Mouse (Mus musculus): ENCODE measurements around the gene Sipa1l1. TPM values are rescaled to one million over a fixed set of nuclear protein-coding genes. Genes with fewer than 3 reads are reported as not detected.
"Not testable (repeated sequence)": the region's sequence is repeated elsewhere in the genome, so short reads cannot be mapped to it uniquely, and the experiment has no call there.

Sipa1l1 gene
- polyA plus RNA-seq, 2 experiments: 2.6 to 2.7 TPM

DNA sequence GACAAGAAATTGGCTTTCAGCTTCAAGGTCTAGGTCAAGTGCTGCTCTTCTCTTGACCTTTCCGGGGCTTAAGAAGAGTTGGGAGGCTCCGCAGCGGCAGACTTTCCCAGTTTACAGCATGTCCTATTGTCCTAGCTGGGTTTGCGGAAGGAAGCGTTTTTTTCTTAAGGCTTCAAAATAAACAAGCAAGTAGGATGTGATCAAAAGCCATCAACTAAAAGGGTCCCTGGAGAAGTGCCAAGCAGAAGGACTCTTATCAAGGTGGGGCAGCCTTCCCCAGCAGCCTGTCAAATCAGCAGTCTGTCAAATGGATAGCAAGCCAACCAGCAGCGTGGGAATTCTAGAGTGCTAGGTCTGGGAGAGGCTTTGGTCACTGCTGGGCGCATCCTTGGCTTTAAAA is 320.5 kb downstream of the Sipa1l1 start:
- 22% methylated on average over 7 of the region's 7 CpGs for WGBS (ENCODE audit: insufficient replicate concordance)
- TF ChIP-seq EP300 (IDR thresholded peaks at IDR 0.05; ENCODE audit: low read depth): no peak
- TF ChIP-seq CTCF (IDR thresholded peaks at IDR 0.05; ENCODE audit: low read depth): no peak
- no peaks in the 10 kb centered on the region for H3K36me3 ChIP-seq (replicated peaks; ENCODE audit: control insufficient read depth, insufficient read depth, low read depth)
- no peaks in the 10 kb centered on the region for H3K27me3 ChIP-seq (ENCODE audit: control insufficient read depth, insufficient read depth, low read length)
- no peak overlapping the region for H3K9ac ChIP-seq (replicated peaks)
- no peaks in the 10 kb centered on the region for H3K9me3 ChIP-seq (ENCODE audit: control insufficient read depth, low read length)
- 0 out of 4 replicates have a peak, but pooled peaks cover 0 to 6% of the 10 kb centered on the region in 2 experiments for H3K4me1 ChIP-seq (replicated peaks; ENCODE audit: control insufficient read depth in 2 of 2, insufficient read depth in 2 of 2, low read length in 1 of 2)
- no peak for DNase-seq (ENCODE audit: low read depth in 3 of 3, low spot score in 3 of 3)
- H3K27ac ChIP-seq: no peak overlapping the region
- no peak for ATAC-seq (ENCODE audit: insufficient read depth)
- no peak overlapping the region for H3K4me2 ChIP-seq (ENCODE audit: low read depth)
- no peak overlapping the region for H3K4me3 ChIP-seq (ENCODE audit: insufficient read depth in 1 of 2, low read depth in 2 of 2, low read length in 2 of 2)

DNA sequence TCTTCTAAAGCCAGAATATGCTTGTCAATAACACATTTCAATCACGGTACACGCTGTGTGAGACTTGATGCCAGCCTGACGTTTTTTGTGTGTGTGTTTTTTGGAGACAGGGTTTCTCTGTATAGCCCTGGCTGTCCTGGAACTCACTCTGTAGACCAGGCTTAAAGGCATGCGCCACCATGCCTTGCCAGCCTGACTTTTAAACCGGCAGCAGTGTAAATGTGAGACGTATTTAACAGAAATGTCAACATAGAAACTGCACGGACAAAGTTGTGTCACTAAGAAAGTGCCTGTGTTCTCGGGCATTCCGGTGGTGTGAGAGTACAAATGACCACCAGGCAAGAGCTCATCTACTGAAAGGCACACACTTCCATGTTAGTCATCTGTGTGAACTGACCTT is 323.3 kb downstream of the Sipa1l1 start:
- no peaks in the 10 kb centered on the region for H3K9me3 ChIP-seq (ENCODE audit: control insufficient read depth, low read length)

DNA sequence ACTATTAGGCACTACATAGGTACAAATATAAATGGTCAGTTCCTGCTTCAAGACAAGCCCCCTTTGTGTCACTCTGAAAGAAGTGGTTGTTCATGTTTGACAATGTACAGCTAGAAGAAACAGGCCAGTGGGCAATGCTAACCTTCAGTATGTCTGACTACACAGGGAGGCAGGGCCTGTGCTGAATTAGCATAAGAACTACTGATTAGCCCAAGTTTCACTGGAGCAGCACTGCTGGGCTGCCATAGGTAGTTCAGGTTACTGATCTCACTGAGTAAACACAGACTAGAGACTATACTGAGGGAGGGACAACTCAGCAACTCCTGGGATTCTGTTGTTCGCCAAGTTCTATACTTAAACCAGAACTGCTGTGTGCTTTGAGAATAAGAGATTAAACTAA is 324.1 kb downstream of the Sipa1l1 start:
- WGBS (ENCODE audit: insufficient replicate concordance): 56% methylated on average over 1 of the region's 1 CpGs
- not testable (repeated sequence) for H3K27me3 ChIP-seq (ENCODE audit: control insufficient read depth, insufficient read depth, low read length)

More for the DNA sequence above, 323.3 kb downstream of the Sipa1l1 start:
- Histone ChIP-seq H3K4me1 (replicated peaks; ENCODE audit: control insufficient read depth in 2 of 2, insufficient read depth in 2 of 2, low read length in 1 of 2) (0 out of 4 replicates have a peak, but pooled peaks cover 0 to 3% of the 10 kb centered on the region in 2 experiments), H3K4me3 (ENCODE audit: insufficient read depth in 1 of 2, low read depth in 2 of 2, low read length in 2 of 2) (no peak overlapping the region), H3K9ac (replicated peaks) (no peak overlapping the region), H3K27ac (no peak overlapping the region), H3K36me3 (replicated peaks; ENCODE audit: control insufficient read depth, insufficient read depth, low read depth) (no peaks in the 10 kb centered on the region), H3K27me3 (ENCODE audit: control insufficient read depth, insufficient read depth, low read length) (no peaks in the 10 kb centered on the region), H3K4me2 (ENCODE audit: low read depth) (no peak overlapping the region)
- no peak for ATAC-seq (ENCODE audit: insufficient read depth)
- WGBS (ENCODE audit: insufficient replicate concordance): 61% methylated on average over 9 of the region's 9 CpGs
- no peak for DNase-seq (ENCODE audit: low read depth in 3 of 3, low spot score in 3 of 3)
- TF ChIP-seq CTCF (IDR thresholded peaks at IDR 0.05; ENCODE audit: low read depth): no peak
- TF ChIP-seq EP300 (IDR thresholded peaks at IDR 0.05; ENCODE audit: low read depth): no peak

DNA sequence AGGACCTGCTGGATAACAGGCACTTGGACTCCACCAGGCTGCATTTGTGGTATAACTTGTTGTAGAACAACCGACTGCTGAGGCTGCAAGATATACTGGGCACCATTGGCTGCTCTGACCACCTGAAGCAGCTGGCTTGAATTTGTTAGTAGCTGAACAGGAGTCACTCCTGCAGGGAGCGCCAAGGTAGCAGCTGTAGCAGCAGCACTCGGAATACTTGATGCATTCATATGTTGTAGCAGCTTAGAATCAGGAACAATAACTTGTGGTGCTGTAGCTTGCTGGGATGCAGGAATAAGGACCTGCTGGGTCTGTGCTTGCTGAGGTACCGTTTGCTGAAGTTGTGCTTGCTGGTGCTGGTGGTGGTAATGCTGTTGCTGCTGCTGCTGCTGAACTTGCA is 326.8 kb downstream of the Sipa1l1 start:
- Histone ChIP-seq H3K4me2 (ENCODE audit: low read depth) (no peak overlapping the region), H3K9ac (replicated peaks) (no peak overlapping the region), H3K27me3 (ENCODE audit: control insufficient read depth, insufficient read depth, low read length) (no peaks in the 10 kb centered on the region), H3K4me3 (ENCODE audit: insufficient read depth in 1 of 2, low read depth in 2 of 2, low read length in 2 of 2) (no peak overlapping the region), H3K27ac (no peak overlapping the region), H3K9me3 (ENCODE audit: control insufficient read depth, low read length) (no peaks in the 10 kb centered on the region), H3K4me1 (replicated peaks; ENCODE audit: control insufficient read depth in 2 of 2, insufficient read depth in 2 of 2, low read length in 1 of 2) (no peaks in the 10 kb centered on the region), H3K36me3 (replicated peaks; ENCODE audit: control insufficient read depth, insufficient read depth, low read depth) (no peaks in the 10 kb centered on the region)
- no peak for TF ChIP-seq EP300 (IDR thresholded peaks at IDR 0.05; ENCODE audit: low read depth)
- TF ChIP-seq CTCF (IDR thresholded peaks at IDR 0.05; ENCODE audit: low read depth): no peak
- no peak for ATAC-seq (ENCODE audit: insufficient read depth)
- DNase-seq (ENCODE audit: low read depth in 3 of 3, low spot score in 3 of 3): no peak
- WGBS (ENCODE audit: insufficient replicate concordance): 53% methylated on average over 4 of the region's 4 CpGs

More for the DNA sequence above, 324.1 kb downstream of the Sipa1l1 start:
- not testable (repeated sequence) for H3K27ac ChIP-seq; H3K9ac ChIP-seq (replicated peaks); H3K4me2 ChIP-seq (ENCODE audit: low read depth); H3K4me3 ChIP-seq (ENCODE audit: insufficient read depth in 1 of 2, low read depth in 2 of 2, low read length in 2 of 2); H3K36me3 ChIP-seq (replicated peaks; ENCODE audit: control insufficient read depth, insufficient read depth, low read depth); H3K4me1 ChIP-seq (replicated peaks; ENCODE audit: control insufficient read depth in 2 of 2, insufficient read depth in 2 of 2, low read length in 1 of 2); DNase-seq (ENCODE audit: low read depth in 3 of 3, low spot score in 3 of 3); H3K9me3 ChIP-seq (ENCODE audit: control insufficient read depth, low read length)
- peak; percentile 35; the same call in 1 of the 2 replicates for ATAC-seq (ENCODE audit: insufficient read depth)

DNA sequence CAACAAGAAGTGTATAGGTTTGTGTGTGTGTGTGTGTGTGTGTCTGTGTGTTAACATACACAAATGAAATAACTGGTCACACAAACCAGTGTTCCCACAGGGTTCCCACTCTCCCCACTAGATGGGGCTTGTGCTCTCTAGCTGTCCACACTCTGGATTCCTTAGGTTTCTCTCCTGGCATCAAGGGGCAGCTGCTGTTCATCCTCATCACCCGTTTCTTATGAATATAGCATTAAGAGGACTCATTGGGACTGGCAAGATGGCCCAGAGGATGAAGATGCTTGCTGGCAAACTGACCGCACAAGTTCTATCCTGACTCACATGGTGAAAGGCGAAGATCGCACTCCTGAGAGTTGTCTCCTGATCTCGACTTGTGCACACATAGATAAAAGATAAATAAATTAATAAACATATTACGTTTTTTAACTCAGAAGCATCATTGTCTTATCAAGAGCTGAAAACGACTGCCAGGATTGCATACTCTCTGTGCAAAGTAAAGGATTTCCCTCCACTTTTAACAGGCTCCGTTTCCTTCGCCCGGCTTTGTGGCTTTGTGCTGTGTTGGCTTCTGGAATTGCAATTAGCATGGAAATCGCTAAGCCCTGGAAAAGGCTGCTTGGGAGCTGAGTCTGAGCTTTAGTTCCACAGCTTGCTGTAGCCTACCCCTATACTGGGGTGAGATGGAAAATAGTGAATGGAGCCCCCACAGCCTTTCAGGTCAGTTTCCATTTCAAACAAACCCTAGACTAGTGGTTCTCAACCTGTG is 328.9 kb downstream of the Sipa1l1 start:
- ATAC-seq (ENCODE audit: insufficient read depth) (no peak), DNase-seq (ENCODE audit: low read depth in 3 of 3, low spot score in 3 of 3) (no peak)
- H3K9ac ChIP-seq (replicated peaks): no peak overlapping the region
- H3K9me3 ChIP-seq (ENCODE audit: control insufficient read depth, low read length): no peaks in the 10 kb centered on the region
- H3K27me3 ChIP-seq (ENCODE audit: control insufficient read depth, insufficient read depth, low read length): no peaks in the 10 kb centered on the region
- no peaks in the 10 kb centered on the region for H3K36me3 ChIP-seq (replicated peaks; ENCODE audit: control insufficient read depth, insufficient read depth, low read depth)
- no peak overlapping the region for H3K4me2 ChIP-seq (ENCODE audit: low read depth)
- WGBS (ENCODE audit: insufficient replicate concordance): 48% methylated on average over 11 of the region's 11 CpGs
- no peak for TF ChIP-seq EP300 (IDR thresholded peaks at IDR 0.05; ENCODE audit: low read depth)
- TF ChIP-seq CTCF (IDR thresholded peaks at IDR 0.05; ENCODE audit: low read depth): peak; percentile 51
- no peak overlapping the region for H3K4me3 ChIP-seq (ENCODE audit: insufficient read depth in 1 of 2, low read depth in 2 of 2, low read length in 2 of 2)
- H3K4me1 ChIP-seq (replicated peaks; ENCODE audit: control insufficient read depth in 2 of 2, insufficient read depth in 2 of 2, low read length in 1 of 2): no peaks in the 10 kb centered on the region
- no peak overlapping the region for H3K27ac ChIP-seq
